Mouse (Mus musculus) brain, embryonic 18.5 days (tissue): ENCODE data around the gene Siglecg.
"Not testable (repeated sequence)": the region's sequence is repeated elsewhere in the genome, so short reads cannot be mapped to it uniquely, and the experiment has no call there.

ENCODE experiments used
- DNase-seq: peaks from one replicate; pipeline ENCODE4 v3.0.0-alpha.2; 2012; ENCODE audit warnings: low read depth, low spot score

The Siglecg gene

DNA sequence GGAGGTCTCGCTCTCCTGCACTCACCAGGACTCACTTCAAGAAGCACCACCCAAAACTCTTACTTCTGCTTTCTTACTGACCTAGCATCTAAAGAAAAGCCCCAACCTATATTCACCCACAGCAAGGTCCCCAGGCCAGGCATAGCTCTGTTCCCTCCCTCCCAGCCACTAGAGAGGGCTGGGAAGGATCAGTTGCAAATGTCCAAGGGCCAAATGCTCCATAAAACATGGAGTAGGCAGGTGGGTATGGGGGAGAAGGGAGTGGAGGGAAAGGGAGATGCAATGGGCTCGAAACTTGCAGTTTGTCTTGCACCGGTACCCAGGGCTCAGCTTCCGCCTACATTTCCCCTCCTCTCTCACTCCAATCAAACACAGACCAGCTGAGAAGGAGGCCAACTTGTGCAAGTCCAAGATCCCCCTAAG is at the start of gene Siglecg:
Gene Siglecg (plus strand): TSS at position 74 of the 423 bp plus-strand sequence.
- DNase-seq: no peak

DNA sequence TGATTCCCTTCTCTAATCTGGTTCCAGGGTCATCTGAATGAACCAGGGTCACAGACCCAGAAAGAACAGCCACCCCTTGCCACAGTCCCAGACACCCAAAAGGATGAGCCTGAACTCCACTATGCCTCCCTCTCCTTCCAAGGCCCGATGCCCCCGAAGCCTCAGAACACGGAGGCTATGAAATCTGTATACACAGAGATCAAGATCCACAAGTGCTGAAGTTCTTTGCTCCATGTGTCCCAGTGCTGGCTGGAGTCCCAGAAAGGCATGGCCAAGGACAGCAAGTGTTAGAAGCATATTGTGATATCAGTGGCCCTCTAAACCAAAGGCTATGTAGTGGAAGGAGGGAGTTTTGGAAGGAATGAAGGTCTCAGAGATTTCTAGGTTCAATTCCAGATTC is 49.4 kb upstream of the Siglecg start:
- DNase-seq: no peak

DNA sequence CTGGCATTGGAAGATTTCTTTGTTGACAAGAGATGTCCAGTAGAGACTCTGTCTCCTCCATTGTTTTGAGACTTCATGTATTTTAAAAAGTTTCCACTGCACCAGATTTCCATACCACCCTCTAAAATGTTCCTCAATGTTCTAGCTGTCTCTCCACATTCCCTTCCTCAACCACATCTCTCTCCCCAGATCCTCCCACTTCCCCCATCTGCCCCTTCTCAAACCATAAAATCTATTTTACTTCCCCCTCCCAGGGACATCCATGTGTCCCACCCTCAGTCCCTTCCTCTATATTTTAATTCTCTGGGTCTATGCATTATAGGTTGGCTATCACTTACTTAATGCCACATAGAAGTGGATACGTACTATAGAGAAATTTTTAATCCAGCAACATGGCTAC is 46.6 kb upstream of the Siglecg start:
- no peak for DNase-seq

GRCm38 (mm10) chr7:43362021-43362420 is 46.0 kb upstream of the Siglecg start:
- no peak for DNase-seq

GRCm38 (mm10) chr7:43378226-43378625 is 29.8 kb upstream of the Siglecg start:
- peak; percentile 4 for DNase-seq

DNA sequence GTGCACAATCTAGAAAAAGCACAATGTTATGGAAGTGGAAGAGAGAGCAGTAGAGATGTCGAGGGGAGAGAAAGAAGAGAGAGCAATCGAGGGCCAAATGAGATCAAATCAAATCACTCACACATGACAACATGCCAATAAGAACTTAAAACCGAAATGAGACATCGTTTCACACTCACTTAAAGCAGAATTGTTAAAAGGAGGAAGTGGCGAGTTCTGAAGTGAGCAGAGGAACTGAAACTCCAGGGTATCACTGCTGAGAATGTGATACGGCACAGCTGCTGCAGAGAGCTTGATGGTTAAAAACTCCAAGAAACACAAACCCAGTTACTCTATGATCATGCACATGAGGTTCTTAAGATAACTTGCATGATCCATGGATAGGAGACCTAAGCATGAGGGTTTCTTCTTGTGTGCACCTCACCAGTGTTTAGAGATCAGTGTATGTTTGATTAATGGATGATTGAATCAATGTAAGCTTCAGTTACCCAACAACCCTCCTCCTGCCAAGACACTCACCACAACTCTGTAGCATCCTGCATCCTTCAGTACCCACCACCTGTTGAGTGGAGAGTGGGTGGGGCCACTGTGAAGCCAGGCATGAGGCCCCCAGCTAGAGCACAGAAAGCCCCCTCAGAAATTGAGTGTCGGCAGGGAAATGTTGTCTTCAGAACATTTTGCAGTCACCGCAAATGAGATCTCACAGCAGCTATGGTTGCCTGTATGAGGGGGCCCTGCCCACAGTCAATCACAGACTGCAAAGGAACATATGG is 15.5 kb upstream of the Siglecg start:
- DNase-seq: no peak

DNA sequence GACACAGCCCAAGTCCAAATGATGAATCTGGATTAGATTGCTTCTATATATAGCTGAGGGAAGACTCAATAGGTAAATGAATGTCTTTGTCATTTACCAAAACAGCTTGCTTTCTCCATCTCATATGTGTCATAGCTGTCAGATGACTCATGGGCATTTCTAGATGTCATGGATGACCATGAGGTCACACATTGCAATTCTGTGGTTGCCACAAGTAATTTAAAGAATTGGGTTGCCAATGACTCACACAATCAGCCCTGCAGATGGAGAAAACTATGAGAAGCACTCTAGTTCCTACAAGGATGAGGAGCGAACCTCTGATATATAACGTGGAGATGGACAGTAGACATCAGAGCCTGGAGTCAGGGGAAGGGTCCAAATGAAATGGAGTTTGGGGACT is 8.5 kb upstream of the Siglecg start:
- no peak for DNase-seq

DNA sequence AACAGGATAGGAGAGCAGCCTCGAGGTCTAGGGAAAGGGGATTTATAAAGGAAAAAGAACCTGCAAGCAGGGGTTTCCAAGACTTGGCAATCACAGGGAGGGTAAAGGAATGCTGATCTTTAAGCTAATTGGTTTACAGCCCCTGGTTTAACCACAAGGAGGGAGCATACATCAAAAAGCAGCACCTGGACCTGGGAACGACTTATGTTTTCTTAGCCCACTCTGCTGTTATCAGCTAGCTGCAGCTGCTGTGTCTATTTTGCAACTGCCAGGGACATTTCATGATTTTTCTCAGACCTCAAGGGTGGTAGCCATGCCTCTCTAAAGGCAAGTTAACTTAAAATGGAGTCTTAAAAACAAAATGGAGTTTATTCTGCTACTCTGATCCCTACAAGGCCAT is 5.3 kb upstream of the Siglecg start:
- DNase-seq: no peak

GRCm38 (mm10) chr7:43407573-43407972 is 431 bp upstream of the Siglecg start:
- no peak for DNase-seq

DNA sequence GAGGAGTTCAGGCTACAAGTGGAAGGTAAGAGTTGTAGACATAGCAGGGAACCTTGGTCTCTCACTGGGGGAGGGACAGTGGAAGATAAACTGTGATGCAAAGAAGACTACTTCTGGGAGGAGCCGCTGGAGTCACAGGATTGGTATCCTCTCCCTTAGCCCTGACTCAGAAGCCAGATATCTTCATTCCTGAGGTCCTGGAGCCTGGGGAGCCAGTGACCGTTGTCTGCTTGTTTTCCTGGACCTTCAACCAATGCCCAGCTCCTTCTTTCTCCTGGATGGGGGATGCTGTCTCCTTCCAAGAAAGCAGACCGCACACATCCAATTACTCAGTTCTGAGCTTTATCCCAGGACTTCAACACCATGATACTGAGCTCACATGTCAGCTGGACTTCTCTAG is 1.1 kb downstream of the Siglecg start:
- DNase-seq: no peak

GRCm38 (mm10) chr7:43411724-43412123 is 3.7 kb downstream of the Siglecg start:
- not testable (repeated sequence) for DNase-seq

DNA sequence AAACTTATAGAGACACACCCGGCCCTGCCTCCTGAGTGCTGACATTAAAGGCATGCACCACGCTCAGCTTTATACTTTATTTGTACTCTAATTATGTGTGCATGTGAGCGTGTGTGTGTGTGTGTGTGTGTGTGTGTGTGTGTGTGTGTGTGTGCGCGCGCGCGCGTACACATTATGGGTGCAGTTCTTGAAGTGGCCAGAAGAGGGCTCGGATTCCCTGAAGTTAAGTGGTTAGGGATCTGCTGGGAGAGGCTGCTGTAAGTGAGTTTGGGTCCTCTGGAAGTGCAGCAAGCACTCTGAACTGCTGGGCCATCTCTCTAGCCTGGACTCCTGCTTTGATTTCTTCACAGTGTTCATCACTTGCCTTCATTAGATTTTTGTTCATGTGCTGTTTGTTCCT is 9.3 kb downstream of the Siglecg start:
- no peak for DNase-seq

DNA sequence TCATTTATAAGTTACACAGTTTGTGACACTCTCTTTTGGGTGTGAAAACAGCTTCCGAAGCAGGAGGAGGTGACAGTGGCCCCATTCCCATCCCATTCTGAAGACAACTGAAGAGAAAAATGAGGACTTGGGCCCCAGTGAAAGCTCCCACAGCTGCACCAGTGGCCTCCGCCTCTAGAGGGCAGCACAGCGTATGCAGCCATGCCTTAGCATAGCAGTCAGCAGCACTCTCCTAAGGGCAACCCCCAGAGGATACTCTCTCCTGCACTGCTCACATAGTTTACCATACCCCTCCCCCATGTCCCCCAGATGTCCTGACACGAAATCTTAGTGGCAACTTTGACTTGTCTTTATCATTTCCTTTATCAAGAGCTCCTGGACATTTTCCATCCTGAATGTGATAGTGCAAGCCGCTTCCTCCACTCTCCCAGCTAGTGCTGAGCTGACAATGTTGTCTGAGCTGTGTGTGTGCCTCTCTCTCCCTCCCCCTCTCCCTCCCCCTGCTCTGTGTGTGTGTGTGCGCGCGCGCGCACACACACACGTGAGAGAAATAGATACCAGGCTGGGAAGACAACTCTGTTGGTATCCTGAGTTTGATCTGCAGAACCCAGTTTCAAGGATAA is 15.1 kb downstream of the Siglecg start:
- DNase-seq: no peak

DNA sequence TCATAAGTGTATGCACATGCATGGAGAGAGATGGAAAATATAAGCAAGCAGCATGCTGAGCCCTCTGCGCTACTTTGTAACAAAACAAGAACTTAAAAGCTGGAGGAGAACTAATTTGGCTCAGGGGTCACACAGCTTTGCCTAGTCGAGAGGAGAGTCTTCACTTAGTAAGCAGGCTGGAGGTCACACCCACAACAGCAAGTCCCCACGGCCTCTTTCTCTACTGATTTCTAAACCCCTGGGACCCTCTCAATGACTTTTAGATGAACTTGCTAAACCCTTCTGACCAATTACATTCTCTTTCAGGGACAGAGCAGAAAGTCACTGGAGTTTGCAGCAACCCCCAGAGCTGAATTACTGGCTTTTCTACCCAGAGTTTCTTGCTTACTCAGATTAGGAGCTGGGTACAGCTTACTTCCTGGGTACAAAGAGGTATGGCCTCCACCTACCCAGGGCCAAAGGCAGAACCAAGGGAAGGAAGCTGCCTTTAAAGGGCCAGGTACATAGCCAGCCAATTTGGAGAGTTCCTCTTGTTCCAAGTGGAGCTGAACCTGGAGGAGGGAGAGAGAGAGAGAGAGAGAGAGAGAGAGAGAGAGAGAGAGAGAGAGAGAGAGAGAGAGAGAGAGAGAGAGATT is 16.1 kb downstream of the Siglecg start:
- DNase-seq: no peak

- no peak for DNase-seq
These were observed 19.4 kb downstream of the Siglecg start, which contains the start of gene Lim2 for GRCm38 (mm10) chr7:43427406-43427805. Lim2 (plus strand) TSS chr7:43427670.

- DNase-seq: no peak
These were observed 21.5 kb downstream of the Siglecg start for GRCm38 (mm10) chr7:43429500-43429899.

GRCm38 (mm10) chr7:43432891-43433290 is 24.9 kb downstream of the Siglecg start:
- DNase-seq: no peak

DNA sequence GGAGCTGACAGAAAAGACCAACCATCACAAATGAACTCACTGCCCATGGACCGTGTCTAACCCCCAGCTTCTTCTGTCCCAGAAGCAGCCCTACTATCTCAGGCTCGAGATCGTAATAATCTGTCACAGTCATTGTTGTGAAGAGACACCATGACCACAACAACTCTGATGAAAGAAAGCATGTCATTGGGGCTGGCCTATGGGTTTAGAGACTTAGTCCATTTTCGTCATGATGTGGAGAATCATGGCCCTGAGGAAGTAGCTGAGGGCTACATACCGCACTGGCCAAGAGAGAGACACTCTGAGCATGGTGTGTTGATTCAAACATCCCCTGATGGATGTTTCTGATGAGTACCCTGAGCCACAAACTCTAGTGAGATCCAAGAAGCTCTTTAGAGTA is 26.7 kb downstream of the Siglecg start:
- no peak for DNase-seq

- DNase-seq: no peak
These were observed 28.6 kb downstream of the Siglecg start, which contains the start of gene Nkg7 for GRCm38 (mm10) chr7:43436341-43437255. Nkg7 (plus strand) TSS chr7:43437073.

GRCm38 (mm10) chr7:43438611-43439010 is 30.6 kb downstream of the Siglecg start:
- DNase-seq: no peak

DNA sequence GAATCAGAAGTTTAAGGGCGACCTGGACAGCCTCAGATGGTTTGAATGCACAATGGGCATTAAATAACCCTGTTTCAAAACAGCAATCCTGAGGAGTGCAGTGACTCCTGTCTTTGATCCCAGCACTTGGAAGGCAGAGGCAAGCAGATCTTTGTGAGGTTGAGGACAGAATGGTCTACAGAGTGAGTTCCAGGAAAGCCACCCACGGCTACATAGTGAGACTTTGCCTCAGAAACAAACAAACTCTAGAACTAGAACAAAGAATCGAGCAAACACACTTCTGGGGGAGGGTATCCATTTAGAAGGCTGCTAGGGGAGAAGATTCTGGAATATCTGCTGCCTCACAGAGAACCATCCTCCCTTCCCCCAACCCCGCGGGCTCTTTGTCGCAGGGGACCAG is 32.5 kb downstream of the Siglecg start, which contains the start of gene Cldnd2:
Gene Cldnd2 (plus strand): TSS at position 301 of the 400 bp plus-strand sequence.
- no peak for DNase-seq
